Mouse (Mus musculus): Measurements from ENCODE around the gene Gm28043.

- TF ChIP-seq CTCF (IDR thresholded peaks at IDR 0.05; ENCODE audit: extremely low read depth, insufficient read depth, low read length) (no peak), POLR2A (IDR thresholded peaks at IDR 0.05; ENCODE audit: extremely low read depth, insufficient read depth, low read length) (no peak)
These were observed 15.6 kb upstream of the Gm28043 start for GRCm38 (mm10) chr17:29599051-29599450.

Data from cortical plate, adult 2 months (tissue).